Mouse (Mus musculus) urinary bladder, adult 18-20 months (tissue): ENCODE measurements around the gene Ubac2.

Experiments
- DNase-seq, 2 experiments: peaks; one replicate each; pipeline ENCODE4 v3.0.0; 2022; ENCODE audit warnings: low spot score in 2 of 2, mixed read lengths in 2 of 2

The Ubac2 gene

GRCm38 (mm10) chr14:121970402-121970801, 92.0 kb downstream of the Ubac2 start:
- no peak for DNase-seq

- no peak for DNase-seq
Observed at GRCm38 (mm10) chr14:121973114-121973513, 94.7 kb downstream of the Ubac2 start.

DNA sequence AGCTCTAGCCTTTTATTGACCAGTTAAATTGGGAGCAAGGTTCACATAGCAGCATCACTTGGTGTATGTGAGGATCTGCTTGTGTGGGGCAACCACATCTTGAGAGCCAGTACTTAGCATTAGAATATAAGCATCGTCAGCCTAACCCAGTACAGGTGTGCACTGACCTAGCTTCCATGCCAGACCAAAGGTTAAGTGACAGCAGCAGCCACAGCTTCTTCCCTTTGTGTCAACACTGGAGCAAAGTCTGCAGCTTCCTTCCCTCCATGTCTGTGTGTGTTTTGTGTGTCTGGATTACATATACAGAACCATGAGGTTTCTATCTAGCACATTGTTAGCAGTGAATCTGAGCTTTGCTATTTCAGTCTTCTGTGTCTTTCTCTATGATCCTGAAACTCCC, 103.1 kb downstream of the Ubac2 start:
- no peak for DNase-seq

DNA sequence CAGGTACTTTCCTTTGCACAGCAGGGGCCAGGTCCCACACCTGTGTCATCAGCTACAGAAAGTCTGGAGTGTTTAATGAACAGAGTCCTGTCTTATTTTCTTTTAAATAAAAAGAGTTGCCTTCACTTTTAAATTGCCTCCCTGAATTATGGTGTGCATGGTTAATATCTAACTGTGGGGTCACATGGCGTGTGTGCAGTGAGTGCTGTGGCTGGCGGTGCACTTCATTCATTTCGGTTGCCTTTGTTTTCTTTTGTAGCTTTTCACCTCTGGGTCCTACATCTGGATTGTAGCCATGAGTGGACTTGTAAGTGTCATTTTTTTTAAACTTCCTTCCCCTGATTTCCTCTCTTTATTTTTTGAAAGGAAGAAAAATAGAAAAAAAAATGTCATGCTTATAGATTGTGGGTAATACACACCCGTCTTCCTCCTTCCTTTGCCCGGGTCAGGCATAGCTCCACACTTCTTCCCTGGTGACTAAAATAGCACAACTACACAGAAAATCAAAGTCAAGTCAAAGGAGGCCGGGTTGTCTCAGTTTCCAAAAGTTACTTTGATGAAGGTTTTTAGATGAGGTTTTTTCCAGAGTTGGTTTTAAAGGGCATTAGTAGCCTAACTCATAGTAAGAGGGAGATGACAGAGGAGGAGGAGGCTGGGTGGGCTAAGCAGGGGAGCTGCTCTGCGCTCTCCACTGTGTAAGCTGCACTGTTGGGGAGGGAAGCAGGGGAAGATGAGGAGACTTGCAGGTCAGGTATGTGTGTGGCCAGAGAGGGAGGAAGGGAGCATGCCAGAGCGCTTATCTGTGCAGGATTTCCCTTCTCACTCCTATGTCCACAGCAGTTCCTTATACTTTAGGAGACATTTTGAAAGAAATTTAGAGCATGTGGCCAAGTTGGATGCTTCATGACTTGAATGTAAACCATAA, 104.9 kb downstream of the Ubac2 start:
- no peak for DNase-seq

GRCm38 (mm10) chr14:121985477-121985876, 107.1 kb downstream of the Ubac2 start:
- DNase-seq: no peak

- DNase-seq: no peak
Observed at GRCm38 (mm10) chr14:121986028-121986427, 107.6 kb downstream of the Ubac2 start.

DNA sequence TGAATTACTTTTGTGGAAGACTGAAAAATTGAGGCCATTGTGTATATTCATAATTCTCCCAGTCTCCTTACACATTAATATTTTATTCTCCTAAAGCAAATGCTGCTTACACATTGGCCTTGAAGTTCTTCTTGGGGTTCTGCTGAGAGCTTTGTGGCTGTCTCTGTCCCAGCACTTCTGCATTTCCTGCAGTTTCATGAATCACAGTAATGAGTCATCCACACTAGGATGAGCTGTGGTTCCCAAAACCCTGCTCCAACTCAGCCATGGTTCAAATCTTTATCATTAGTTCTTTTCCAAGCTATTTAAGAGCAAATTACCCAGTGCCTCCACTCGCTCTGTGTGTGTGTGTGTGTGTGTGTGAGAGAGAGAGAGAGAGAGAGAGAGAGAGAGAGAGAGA, 108.9 kb downstream of the Ubac2 start:
- no peak for DNase-seq

GRCm38 (mm10) chr14:121987691-121988090, 109.3 kb downstream of the Ubac2 start:
- no peak for DNase-seq

DNA sequence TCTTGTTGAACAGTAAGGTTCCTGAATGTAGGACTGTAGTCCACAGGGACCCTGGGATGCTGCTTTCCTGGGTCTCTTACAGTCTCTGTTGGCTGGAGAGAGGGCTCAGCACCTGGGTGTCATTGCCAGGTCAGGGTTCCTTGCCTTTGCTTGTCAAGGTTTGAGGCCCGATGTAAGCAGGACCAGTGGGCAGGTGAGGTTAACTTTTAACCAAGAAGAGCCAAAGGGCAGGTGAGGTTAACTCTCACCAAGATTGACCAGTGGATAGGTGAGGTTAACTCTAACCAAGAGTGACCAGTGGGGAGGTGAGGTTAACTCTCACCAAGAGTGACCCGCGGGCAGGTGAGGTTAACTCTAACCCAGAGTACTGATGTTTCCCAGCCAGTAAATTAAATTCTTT, 110.9 kb downstream of the Ubac2 start:
- no peak for DNase-seq

- DNase-seq: no peak
Observed at GRCm38 (mm10) chr14:121989869-121990268, 111.4 kb downstream of the Ubac2 start.

GRCm38 (mm10) chr14:121990897-121991296, 112.5 kb downstream of the Ubac2 start:
- no peak for DNase-seq

DNA sequence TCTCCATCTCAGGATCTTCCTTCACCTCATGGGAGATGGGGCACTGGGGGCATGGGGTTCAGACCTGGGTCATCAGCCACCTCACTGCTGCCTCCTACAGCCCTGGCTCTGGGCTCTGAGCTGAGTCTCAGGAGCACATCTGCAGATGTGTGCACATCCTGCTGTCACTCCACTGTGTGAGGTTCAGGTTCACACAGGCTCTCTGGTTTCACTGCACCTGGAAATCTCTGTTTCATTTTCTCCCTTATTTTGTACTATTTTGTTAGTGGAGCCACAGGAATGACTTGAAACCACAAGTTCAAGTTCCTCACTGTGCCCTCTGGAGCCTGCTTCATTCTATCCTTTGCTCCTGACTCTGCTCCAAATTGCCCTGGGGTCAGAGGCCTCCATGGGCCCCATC, 113.5 kb downstream of the Ubac2 start:
- DNase-seq: no peak

GRCm38 (mm10) chr14:121992395-121993280, 114.2 kb downstream of the Ubac2 start:
- no peak for DNase-seq

DNA sequence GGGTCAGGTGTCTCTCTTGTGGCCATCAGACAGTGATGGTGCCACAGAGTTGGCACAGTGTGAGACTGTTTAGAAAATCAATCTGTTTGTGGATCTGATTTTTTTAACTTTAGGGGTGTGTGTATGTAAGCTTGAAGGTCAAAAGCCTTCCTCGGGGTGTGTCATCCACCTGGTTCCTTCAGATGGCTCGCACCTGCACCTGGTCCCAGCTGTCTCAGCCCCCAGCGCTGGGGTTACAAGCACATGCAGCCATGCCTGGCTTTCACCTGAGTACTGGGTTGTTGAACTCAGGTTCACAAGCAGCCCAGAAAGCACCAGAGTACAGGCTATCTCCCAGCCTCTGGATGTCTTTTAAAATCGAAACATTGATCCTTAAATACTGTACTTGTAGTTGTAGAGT, 115.2 kb downstream of the Ubac2 start:
- DNase-seq: no peak

GRCm38 (mm10) chr14:121994171-121994700, 115.8 kb downstream of the Ubac2 start:
- DNase-seq: no peak

DNA sequence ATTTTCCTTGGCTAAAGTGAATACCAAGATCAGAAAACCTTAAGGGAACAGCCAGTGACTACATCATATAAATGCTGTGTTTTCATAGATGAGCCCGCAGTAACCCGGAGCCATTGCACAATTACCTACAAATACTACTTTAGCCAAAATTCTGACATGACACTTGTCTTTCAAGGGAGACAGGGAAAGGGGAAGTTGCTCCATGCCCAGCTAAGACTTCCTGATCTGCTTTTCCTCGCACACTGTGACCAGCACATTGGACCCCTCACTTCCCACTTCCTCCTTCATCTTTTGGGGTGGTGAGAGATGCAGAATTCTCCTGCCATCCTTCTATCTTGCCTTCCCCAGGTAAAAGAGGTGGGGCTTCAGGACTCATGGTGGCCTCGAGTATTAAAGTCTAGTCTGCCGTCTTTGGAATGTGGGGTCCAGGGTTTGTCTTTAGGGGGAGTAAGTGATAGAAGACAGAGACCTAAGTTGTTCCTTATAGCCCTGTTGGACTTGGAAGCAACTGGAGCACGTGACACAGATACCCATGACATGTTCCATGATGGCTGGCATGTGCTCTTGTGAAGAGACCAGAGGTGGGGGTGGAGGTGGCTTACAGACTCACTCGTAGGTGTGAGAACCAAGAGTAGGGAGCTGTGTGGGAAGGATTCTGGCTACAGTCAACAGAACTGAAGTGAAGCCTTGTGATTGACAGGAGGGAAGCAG, 116.6 kb downstream of the Ubac2 start:
- no peak for DNase-seq

DNA sequence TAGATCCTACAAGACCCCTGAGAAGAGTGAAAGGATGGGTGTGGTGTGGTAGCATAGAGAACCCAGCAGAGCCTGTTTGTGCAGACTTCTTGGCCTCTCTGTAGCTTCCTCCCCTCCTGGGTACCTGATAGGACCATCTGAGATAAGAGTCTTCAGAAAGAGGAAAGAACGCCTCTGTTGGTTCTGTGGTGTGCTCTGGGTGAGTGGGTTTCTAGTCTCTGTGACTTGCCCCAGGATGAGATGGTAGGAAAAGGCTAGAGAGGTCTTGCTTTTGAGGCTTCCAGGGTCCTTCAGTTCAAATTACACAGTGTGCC, 117.1 kb downstream of the Ubac2 start:
- no peak for DNase-seq

DNA sequence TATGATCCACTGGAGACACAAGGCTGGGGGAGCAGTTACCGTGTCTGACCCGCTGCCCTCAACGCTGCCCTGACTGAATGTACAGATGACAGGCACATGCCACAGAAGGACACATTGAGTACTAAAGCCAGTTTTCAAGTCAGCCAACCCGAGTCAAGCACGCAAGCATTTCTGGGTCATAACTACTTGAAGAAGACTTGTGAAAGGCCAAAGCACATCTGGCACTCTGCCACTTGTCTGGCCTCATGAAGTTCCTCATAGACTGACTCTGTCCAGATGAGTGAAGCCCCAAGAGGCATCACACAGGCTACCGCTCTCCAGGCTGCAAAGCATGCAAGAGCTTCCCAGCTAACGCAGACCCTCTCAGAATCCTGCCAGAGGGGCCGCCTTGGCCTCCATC, 118.4 kb downstream of the Ubac2 start:
- DNase-seq: no peak

DNA sequence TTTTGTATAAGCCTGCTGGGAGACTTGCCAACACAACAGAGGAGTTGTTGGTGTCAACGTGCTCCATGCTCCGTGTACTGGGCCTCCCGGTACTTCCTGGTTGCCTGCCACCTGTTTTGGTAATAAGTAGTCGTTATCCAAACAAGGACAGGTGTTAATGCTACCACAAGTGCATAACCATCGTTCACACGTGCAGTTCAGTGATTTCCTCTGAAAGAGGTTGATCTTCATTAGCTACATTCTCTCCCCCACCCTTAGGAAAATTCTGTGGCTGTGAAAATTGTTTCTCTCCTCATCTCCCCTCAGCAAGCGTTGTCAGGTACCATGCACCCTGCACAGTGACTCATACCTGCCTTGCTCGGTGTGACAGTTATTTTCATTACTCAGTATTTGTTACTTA, 121.0 kb downstream of the Ubac2 start:
- DNase-seq: no peak

DNA sequence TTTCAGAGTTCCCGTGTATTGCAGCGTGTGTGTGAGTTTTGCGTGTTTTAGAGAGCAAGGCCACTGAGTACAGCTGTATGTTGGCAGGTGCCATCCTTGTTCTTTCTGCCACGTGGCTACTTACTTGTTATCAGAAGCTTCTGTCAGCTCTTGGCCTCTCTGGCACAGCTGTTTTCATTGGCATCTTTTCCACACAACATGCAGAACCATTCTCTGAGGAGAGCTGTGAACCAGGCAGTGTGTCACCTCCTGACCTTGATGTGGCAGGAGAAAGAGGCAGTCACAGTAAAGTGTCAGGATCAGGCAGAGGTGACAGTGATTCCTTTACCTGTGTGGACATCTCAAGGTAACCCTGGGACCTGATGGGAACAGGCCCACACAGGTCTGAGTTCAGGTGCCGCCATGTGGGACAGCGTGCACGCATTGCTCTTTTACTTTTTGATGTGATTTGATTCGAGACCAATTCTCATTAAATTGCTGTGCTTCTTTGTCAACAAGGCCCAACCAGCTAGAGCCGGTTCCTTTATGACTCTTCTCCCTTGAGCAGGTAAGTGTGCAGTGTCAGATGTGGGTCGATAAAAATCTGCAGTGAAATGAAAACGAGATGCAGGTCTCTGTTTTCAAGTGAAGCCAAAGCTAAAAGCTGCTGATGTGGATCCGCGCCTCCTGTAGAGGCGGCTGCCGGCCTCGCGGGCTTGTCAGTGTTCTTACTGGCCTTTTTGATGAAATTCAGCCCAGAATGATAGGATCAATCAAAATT, 122.1 kb downstream of the Ubac2 start:
- no peak for DNase-seq

DNA sequence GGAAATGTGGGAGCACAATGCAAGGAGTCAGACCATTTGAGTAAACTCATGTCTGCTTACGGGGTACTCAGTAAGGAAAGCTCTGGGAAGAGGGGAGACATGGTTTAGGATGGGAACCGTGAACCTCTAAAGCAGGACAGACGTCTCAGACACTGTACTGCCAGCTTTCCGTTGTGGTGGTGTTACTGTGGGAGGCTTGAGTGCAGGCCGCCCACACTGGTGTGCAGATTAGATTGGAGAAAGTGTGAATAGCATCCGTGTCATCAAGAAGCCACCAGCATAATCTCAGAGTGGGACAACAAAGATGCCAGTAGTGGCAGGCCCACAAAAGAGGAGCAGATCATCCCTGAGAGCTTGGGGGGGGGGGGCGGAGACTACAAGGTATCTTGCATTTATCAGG, 123.8 kb downstream of the Ubac2 start:
- DNase-seq: no peak
